Mouse (Mus musculus) kidney, postnatal 10 days (tissue): Measurements from ENCODE around the gene Gm5617.
"Not testable (repeated sequence)": the region's sequence is repeated elsewhere in the genome, so short reads cannot be mapped to it uniquely, and the experiment has no call there.

ENCODE experiments used
- DNase-seq: peaks from one replicate; pipeline ENCODE4 v3.0.0; 2021; ENCODE audit warnings: mixed read lengths

The Gm5617 gene

DNA sequence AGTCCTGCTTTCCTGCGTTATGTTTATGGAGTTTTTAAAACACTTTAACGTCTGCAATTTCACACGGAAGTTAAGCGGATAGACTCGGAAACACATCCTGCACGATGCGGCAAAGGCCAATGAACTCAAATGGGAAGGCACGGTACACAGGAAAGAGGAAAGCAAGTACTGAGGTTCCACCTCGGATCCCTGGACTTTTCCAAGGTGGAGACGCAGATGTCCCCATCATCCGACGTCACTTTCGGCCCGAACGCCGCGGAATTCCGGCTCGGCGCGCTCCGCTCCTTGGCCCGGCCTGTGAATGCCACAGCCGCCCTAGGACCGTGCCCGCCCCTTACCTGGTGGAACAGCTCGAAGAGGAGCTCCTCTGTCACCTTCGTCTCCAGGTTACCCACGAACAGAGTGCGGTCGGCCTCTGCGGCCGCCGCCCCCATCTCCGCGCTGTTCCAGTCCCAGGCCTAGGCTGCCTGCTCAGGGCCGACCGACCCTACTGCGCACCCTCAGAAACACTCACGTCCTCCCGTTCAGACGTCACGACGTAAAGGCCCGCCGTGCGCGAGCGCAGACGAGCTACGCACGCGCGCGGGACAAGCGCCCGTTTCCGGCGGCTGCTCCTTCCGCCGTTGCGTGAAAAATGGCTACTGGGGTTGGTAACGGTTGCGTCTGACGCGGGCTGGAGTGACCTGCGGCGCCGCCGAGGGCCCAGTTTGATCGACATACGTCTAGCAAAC lies at the start of gene Gm5617, which contains the start of gene Rbm7:
TSS of gene Gm5617 (plus strand) at position 626 of the 731 bp plus-strand sequence.
TSS of gene Rbm7 (minus strand) at position 483 of the 731 bp plus-strand sequence.
- DNase-seq: peak; percentile 97

DNA sequence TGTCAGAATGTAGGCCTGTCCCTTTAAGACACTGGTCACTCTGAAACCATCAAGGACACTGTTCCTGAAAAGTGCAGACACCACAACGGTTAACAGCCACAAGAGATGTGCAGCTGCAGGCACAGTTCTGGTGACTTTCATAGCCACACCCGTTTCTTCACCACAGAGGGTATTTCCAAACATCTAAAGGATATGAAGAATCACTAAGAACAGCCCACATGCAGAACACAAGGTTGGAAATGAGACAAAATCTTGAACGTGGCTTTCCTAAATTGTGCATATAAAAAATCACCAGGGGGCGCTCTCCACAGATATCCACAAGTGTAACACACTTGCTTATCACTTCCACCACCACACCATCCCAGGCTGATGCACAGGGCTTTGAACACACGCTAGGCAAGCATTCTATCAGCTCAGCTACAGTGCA lies 47.4 kb upstream of the Gm5617 start:
- DNase-seq: peak; percentile 46

DNA sequence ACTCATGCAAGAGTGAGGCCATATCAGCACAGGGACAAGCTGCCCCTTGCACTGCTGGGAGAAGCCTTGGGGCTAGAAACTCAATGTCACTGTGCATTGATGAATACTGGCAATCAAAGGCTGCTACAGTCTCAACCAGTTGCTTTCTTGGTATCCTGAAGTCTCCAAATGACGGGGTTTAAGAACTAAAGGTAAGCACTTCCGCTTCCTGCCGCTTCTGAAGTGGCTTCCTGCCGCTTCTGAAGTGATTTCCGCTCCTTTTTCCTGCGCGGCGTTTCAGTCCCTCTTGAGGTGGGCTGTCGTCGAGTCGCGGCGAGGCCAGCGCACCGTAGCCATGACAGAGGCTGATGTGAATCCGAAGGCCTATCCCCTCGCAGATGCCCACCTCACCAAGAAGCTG lies 45.2 kb upstream of the Gm5617 start:
- DNase-seq: no peak

DNA sequence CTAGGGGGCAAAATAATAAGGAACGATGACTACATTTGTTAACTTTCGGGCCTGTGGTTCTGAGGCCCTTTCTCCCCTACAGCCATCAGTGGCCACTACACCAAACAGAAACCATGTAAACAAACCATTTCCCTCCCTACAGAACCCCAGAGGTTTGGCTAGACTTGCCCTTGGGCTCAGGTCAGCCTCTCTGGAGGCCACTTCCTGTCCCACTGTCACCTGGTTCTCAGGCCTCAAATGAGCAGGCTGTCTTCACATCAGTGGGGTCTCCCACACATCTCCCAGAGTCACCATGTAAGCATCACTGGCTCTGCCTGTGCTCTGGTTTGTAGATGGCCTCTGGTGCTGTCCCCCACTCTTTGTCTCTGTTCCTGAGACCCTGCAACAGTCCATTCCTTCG lies 39.3 kb upstream of the Gm5617 start:
- no peak for DNase-seq

DNA sequence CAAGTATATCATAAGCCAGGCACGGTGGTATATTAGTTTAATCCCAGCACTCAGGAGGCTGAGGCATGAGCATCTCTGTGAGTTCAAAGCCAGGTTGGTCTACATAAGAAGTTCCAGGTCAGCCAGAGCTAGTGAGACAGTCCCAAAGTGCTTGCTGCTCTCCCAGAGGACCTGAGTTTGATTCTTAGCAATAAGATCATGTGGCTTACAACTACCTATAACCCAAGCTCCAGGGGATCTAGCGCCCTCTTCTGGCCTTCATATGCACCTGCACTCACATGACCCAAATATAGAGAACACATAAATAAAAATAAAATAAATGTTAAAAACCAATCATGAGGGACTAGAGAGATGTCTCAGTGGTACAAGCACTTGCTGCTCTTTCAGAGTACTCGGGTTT lies 36.4 kb upstream of the Gm5617 start:
- DNase-seq: no peak

DNA sequence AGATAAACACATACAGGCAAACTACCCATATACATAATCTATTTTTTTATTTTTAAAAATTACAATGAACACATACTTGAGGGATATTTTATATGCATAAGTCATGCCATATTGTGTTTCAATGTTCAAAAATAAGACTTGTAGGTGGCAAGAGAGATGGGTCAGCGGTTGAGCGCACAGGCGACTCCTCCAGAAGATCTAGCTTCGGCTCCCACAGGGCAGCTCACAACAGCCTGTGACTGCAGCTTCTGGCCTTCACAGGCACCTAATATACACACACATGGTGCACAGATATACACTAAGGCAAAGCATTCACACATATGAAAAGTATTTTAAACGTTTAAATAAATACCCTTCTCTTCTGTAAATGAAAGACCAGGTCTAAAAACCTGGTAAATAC lies 35.9 kb upstream of the Gm5617 start:
- DNase-seq: no peak

DNA sequence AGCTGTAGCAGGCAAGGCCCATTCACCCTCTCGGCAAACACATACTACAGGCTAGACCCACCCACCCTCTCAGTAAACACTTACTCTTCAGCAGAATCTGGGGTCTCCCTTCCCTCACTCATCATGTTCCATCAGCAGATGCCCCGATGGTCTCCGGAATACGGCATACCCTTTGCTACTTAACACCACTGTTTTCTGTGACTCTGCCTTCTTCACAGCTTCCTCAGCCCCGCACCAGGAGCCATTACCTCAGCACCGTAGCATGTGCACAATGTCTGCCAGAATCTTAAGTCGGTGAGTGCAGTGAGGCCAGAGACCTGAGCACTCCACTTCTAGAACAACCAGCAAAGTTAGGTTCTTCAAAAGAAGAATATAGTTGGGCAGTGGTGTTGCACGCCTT lies 34.5 kb upstream of the Gm5617 start:
- no peak for DNase-seq

DNA sequence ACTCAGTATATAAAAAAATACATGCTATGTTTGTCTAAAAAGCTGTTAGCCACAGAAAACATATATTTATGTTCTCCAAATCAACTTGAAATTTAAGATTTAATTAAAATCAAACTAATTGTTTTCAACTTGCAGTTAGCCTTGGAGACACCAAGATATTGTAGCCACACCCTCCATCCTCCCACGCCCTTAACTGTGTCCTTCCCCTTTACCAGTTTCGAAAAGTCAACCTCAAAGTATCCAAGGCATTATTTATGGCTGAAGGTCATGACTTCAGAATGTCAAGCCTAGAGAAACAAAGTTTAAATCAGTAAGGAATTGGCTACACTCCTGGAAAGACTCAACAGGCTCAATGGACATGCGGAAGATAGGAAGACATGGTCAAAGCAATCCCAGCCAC lies 33.7 kb upstream of the Gm5617 start:
- no peak for DNase-seq

DNA sequence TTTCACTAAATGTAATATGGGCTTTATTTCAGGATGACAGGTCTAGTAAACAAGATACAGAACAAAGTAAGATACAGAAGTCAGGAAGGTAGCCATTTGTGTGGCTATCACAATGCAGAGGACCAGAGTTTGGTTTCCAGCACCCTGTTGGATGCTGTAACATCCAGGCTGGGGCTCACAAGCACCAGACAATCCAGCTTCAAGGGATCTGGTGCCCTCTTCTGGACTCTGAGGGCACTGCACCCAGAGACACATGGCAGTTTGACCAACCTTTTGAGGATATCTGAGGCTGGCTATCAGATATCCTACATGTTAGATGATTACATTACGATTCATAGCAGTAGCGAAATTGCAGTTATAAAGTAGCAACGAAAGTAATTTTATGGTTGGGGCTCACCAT lies 29.6 kb upstream of the Gm5617 start:
- no peak for DNase-seq

DNA sequence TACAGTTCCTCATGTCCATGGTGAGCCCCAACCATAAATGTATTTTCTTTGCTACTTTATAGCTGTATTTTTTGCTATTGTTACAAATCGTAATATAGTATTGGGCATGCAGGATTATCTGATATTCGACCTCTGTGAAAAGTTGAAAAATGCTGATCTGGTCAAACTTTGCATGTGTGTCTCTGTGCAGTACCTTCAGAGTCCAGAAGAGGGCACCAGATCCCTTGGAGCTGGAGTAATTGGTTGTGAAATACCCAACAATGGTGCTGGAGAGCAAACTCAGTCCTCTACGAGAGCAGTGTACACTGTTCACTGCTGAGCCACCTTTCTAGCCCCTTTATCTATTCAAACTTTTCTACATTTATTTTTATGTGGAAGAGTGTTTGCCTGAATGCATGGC lies 28.4 kb upstream of the Gm5617 start:
- DNase-seq: peak; percentile 83

DNA sequence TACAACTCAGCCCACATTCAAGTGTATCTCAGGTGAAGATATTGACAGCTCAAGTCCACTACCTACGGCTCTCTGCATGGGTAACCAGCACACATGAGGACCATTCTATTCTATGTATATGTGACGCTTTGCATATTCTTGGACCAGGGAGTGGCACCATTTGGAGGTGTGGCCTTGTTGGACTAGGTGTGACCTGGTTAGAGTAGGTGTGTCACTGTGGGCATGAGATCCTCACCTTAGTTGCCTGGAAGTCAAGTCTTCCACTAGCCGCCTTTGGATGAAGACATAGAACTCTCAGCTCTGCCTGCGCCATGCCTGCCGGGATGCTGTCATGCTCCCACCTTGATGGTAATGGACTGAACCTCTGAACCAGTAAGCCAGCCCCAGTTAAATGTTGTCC lies 27.8 kb upstream of the Gm5617 start:
- not testable (repeated sequence) for DNase-seq

DNA sequence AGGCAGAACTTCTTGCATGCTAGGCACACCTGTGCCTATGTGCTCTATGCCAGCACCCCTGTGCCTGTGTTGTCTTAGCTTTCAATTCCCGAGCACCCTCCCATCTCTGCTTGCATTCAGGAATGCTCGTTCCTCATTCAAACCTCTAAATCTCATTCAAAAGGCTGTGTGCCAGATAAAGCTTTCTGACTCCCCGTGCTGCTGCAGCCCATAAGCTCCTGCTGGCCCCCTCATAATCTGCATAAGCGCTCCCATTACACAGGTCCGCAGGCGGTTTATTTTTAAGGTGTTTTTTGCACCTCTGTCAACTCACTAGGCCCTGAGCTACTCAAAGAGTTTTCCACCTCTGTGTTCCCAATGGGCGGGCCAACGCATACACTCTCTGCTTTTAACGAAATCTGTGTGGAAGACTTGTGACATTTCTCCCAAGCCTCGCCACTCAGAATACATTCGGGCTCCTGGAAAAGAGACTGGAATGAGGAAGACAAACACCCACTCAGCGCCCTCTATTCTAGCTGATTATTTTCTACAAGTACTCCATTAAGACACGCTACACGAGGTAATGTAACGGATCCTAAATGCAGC lies 22.7 kb upstream of the Gm5617 start:
- DNase-seq: no peak

DNA sequence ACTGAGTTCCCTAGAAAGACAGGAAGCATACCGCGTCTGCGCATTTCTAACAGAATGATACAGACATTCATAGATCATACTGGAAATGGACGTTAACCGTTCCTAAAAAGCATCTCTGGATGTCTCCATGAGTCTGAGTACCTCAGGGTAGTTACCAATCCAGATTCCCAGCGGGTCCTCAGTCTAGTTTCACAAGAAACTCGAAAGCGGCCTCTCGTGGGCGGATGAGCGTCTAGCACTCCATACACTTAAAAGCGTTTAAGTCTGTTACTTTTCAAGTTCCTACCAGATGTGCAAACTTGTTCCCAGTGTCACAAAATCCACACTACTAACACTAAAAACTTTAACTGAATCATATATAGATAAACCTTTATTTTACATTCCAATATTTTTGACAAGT lies 22.1 kb upstream of the Gm5617 start:
- DNase-seq: no peak

DNA sequence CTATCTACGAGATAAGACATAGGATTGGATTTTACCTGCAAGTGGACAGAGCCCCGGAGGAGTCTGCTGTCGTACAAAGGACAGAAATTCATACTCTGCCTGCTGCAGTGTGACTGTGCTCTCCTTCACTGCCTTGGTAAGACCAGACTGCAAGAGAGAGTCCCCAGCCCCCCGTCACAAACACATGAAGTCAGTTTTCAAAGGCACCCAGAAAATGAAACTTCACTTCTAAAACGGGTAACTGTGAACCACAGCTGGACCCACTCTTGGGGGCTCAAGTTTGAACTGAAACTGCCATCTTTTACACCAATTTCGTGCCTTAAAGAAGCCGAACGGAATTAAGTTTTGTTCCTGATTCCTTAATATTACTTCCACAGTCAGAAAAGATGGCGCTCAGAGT lies 20.9 kb upstream of the Gm5617 start:
- no peak for DNase-seq

DNA sequence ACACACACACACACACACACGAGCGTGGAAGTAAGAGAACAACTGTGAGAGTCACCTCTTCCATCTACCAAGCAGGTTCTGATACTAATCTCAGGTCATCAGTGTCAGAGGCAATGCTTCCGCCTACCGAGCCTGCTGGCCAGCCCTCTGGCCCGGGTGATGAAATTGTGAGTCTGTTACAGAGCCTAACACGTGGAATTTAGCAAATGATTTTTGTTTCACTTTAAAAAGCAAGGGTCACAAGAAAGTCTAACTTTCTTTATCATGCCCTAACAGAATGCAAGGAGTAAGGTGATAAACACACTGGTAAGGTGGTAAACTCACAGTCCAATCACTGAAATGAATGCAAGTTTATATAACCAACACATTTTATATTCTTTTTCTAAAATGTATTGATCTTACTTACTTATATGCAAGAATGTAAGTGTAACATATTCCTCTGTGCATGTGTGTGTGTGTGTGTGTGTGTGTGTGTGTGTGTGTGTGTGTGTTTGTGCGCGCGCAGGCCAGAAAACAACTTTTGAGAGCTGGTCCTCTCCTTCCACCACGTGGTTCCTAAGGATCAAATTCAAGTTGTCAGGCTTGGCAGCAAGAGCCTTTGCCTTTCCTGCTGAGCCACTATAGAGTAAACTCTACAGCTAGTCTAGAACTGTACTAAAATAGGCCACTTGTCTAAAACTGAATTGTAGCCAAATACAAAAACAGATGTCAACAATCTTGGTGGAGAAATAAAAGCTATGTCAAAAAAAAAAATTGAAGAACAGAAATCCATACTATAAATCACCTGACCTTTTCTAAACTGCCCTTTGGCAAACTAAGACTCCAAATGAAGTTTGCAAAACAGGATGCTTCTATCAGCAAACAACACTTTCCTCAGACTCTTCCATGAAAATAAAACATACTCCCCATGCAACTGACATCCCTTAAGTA lies 18.7 kb upstream of the Gm5617 start:
- DNase-seq: peak; percentile 47

DNA sequence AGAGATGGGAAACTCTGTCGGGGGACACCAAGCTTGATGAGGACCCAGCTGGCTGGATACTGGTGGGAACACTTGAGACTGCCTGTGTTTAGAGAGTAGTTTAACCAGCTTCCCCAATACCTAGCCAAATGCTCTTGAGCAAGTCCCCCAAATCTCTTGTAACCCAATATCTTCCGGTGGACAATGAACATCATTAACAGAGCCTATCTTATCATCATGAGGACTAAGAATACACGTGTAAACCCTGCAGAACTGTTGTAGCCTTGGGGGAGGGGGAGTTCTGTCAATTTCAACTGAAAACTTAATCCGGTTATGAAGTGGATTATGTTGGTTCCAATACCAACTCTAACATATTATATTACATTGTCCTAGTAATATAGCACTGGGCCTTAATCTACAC lies 16.4 kb upstream of the Gm5617 start:
- no peak for DNase-seq

DNA sequence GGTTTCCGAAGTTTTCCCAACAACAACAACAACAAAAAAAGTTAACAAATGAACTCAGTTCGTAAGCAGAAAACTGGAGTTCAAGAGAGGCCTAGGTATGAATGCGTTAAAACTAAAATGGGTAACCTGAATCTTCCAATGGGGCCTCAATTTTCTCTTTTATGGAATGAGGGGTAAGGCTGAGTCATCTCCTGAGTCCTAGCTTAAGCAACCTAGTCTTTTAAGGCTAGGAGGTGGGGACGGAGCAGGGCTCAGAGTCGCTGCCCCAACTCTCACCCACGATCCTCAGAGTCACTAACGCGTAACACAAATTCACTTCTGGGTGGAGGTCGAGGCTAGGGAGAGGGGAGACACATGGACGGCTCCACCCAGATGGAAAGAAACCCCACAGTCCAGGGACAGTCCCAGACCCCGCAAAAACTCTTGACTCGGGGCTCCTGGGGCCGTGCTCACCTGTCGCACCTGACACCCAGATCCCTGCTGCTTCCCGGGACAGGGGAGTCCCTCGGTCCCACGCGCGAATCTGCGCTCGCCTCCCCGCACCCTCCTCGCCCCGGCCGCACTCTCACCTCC lies 15.3 kb upstream of the Gm5617 start:
- DNase-seq: no peak

DNA sequence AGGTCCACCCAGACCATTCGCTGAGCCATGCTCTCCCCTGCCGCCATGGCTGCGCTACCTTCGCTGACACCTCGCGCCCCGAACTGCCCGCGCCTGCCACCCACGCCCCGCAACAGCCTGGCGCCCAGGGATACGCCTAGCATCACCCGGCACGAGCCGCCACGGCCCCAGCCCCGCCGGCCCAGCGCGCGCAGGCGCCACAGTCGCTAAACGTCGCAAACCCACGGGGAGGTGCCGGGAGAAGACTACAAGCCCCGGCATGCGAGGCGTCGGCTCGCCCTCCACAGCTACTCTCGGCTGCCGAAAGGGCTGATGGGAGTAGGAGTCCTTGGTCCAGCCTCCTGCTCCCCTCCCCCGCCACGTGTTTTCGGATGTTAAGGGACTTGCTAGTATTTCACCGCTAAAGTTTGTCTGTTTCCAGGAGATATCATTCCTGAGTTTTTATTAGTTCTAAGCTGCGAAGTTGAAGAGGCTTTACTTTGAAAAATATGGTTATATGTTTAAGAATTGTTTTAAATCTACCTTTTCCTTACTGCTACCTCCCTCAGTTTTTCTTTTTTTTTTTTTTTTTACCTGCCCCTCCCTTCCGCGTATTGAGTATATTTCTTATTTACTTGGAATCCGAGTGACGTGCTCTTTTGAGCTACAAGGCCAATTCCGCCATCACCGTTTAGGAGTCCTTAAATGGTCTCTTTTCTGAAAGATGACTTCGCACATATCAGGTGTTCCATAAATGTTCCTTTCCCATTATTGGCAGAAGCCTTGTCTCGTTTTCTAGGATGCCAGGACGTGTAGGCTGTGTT lies 14.6 kb upstream of the Gm5617 start, which contains the start of gene Rexo2:
TSS of gene Rexo2 (minus strand) at position 213 of the 803 bp plus-strand sequence.
- peak; percentile 96 for DNase-seq

DNA sequence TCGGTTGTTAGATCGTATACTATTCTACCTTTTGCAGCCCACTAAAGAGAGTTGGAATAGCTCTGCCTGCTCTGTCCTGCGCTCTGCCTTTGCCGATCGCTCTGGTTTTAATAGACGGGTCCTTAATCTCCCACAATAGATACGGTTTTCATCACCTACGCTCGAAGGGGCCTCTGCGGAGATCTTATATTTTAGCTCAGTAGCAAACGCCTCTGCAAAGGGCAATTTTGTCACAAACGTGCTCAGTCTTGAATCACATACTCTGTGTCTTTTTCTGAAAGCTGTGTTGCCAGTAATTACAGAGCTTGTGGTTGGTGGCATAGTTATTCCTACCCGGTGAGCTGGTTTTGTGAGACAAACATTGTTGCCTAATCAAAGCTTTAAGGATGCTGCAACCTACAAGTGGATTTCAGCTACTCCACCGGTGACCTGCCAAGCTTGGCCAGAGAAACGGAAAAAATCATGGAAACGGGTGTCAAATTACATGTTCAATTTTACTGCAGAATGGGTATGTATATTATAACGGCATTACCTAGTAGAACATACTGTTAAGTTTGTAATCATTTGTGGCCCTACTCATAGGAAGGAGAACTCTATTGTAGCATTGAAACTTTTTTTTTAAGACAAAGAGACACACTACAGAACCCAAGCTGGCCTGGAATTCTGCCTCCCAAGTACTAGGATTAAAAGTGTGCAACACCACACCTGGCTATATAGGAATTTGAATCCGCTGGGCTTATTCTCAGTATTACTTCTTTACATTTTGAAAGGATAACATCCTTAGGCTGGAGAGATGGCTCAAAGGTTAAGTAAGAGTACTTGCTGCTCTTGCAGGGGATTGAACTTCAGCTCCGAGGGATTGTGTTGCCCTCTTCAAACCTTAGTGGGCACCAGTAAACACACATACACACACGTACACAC lies 13.8 kb upstream of the Gm5617 start:
- no peak for DNase-seq

DNA sequence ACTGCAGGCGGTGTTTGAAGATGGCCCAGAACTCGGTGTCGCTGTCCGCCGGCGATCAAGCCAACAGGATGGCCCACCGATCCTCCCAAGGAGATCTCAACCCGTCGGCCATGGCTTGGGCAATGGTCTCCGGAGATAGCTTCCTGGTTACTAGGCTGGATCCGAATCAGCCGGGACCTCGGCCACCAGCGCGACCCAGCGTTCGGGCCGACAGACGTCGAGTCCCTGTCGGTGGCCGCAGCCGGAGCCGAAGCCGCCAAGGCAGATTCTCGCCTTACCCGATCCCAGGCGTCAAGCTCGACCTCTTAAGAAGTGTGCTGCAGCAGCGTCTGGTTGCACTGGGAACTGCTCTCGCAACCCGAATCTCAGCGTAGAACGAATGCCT lies 298 bp downstream of the Gm5617 start:
- no peak for DNase-seq

DNA sequence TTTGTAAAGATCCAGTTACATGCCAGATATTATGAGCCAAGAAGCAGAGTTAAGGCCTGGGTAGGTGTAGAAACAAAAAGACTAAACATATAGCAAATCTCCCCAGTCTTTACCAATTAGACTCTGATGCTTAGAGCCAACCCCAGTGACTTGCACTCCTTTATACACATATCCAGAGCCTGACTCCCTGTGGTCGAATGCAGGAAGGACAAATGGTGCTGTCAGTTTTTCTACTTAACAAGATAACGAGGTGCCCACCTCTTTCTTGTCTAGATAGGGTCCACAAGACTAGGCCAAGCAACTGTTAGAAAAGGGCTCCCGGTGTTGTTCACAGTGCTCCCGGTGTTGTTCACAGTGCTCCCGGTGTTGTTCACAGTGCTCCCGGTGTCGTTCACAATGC lies 6.0 kb downstream of the Gm5617 start:
- no peak for DNase-seq
